Mouse (Mus musculus): ENCODE results near the gene Asb17.
"Not testable (repeated sequence)": the region's sequence is repeated elsewhere in the genome, so short reads cannot be mapped to it uniquely, and the experiment has no call there.

Gene Asb17

GRCm38 (mm10) chr3:153844030-153844429 lies at the start of gene Asb17:
Gene Asb17 (plus strand): TSS chr3:153844209.
- no peak for DNase-seq (ENCODE audit: low read depth in 2 of 2, low spot score in 2 of 2)

DNA sequence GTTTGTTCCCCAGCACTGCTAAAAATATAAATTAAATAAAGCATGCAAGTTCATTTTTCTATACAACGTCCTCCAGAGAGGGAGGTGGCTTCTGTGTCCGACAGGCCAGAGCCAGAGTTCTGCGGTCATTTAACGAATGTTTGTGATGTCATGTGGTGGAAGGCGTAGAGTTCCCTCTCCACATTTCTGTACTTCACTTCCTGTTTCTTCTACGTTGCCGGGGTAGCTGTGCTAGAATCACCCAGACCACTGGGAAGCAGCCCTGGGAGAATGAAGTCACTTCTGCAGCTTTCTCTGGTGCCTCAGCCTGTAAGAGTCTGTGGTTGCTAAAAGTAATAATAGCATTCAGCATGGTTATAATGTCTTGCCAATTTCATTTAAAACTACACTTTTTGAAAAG lies 46.4 kb upstream of the Asb17 start:
- DNase-seq (ENCODE audit: low read depth in 2 of 2, low spot score in 2 of 2) = no peak

- DNase-seq (ENCODE audit: low read depth in 2 of 2, low spot score in 2 of 2) = no peak
Measured at GRCm38 (mm10) chr3:153799603-153800002, 44.4 kb upstream of the Asb17 start.

DNA sequence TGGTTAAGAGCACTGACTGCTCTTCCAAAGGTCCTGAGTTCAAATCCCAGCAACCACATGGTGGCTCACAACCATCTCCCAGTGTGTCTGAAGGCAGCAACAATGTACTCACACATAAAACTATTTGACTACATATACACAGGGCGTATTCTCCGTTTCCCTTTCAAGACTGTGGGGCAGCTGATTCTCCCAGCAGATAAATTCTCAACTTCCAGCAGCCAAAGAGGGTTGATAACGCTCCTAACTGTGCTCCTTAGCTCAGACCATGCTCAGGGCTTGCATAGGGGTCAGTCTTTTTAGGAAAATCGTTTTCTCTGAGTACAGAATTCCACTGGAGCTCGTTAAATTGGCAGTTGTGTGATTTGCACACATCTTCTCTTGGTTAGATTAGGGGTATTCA lies 43.3 kb upstream of the Asb17 start:
- no peak for DNase-seq (ENCODE audit: low read depth in 2 of 2, low spot score in 2 of 2)

GRCm38 (mm10) chr3:153801541-153801940 lies 42.5 kb upstream of the Asb17 start:
- no peak for DNase-seq (ENCODE audit: low read depth in 2 of 2, low spot score in 2 of 2)

DNA sequence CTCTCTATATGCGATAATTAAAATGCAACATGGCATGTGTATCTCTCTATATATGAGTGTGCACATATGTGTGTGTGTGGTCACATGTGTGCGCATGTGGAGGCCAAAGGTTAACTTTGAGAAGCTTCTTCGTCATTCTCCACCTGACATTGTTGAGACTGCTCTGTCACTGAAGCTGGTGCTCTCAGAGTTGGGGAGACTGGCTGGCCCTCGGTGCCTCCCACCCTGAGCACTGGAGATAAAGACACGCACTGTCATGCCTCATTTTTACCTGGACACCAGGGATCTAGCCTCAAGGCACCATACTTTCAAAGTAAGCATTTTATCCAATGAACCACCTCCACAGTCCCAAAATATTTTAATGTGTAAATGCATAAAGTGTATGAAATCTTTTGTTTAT lies 41.4 kb upstream of the Asb17 start:
- DNase-seq (ENCODE audit: low read depth in 2 of 2, low spot score in 2 of 2) = no peak

DNA sequence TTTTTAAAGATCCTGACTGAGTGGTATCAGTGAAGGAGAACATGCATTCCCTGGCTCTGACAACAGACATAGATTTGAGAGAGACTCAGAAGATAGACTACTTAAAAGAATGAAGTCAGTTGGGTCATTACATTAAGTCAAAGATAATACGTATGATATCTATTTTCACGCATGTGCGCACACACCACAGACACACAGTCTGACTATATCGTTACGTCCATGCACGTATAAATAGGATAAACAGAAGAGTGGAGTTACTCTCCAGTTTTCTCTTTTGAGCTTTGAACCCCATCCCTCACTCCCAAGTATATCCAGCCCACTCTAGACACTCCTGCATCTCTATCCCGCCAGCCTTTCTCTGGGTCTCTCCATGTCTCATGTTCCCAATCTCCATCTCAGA lies 40.0 kb upstream of the Asb17 start:
- no peak for DNase-seq (ENCODE audit: low read depth in 2 of 2, low spot score in 2 of 2)

DNA sequence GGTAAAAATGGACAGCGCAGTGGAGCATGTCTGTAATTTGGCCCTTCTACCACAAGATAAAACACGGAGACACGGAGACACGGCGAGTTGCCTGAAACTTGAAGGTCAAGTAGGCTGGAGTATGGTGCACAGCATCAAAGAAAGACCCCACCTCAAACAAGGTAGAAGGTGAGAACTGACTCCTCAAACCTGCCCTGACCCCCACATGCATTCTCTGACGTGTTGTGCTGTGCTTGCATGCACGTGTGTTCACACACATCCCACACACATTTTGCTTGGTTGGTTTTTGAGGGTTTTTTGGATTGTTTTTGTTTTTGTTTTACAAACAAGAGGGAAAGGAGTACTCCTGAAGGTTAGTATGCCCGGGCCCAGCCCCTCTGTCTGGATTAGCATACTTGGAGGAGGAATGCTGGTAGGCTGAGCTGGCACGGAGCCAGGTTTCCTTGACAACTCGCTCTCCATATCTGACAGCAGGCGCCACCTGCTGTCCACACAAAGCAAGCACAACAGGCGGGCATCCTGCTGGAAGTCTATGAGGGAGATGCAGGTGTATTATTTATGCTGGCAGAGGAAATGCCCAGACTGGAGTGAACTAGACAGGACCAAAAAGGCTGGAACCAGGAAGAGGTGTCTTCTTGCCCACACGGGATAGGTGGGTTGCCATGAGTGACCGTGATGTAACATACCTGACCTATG lies 37.8 kb upstream of the Asb17 start:
- DNase-seq (ENCODE audit: low read depth in 2 of 2, low spot score in 2 of 2) = peak; percentile 47 to 55

DNA sequence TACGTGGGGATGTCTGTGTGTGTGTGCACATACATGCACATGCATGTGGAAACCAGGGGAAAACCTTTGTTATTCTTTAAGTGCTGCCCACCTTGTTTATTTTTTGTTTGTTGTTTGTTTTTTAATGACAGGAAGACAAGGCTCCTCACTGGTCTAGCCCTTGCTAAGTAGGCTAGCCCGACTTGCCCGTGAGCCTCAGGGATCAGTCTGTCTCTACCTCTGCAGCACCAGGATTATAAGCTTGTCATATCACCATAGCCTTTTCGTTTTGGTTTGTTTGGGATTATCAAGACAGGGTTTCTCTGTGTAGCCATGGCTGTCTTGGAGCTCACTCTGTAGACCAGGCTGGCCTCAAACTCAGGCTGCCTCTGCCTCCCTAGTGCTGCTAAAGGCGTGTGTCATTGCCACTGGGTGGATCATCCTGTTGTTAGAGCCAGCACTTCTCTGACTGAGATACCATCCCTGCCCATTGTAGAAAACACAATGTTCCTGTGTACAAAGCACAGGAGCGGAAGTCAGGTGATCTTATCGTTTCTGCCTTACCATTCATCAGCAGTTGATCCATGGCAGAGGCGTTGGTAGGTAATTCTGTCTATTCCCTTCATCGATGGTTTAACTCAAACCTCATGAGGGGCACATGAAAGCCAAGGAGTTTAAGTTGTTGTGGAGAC lies 37.1 kb upstream of the Asb17 start:
- no peak for DNase-seq (ENCODE audit: low read depth in 2 of 2, low spot score in 2 of 2)

DNA sequence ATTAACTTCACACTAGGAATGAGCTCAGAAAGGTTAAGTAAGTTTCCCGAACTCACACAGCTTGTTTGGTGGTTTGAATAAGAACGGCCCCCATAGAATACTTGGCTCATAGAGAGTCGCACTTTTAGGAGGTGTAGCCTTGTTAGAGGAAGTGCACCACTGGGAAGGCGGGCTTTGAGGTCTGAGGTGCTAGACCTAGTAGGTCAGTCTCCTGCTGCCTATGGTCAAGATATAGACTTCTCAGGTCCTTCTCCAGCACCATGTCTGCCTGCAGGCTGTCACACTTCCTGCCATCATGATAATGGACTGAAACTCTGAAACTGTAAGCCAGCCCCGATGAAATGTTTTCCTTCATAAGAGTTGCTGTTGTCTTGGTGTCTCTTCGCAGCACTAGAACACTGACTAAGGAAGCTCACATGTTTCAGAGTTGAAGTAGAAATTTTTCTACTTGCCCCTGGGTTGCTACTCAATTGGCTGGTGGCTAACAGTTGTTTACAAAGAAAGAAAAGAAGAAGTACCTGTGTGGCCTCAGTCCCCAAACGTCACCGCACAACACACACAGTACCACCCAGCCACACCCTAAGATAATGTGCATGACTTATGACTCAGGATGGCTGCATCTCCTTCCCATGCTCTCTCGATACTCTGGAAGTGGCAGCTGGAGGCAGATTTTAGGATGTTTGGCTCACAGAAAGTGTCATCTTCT lies 36.4 kb upstream of the Asb17 start:
- DNase-seq (ENCODE audit: low read depth in 2 of 2, low spot score in 2 of 2) = no peak

DNA sequence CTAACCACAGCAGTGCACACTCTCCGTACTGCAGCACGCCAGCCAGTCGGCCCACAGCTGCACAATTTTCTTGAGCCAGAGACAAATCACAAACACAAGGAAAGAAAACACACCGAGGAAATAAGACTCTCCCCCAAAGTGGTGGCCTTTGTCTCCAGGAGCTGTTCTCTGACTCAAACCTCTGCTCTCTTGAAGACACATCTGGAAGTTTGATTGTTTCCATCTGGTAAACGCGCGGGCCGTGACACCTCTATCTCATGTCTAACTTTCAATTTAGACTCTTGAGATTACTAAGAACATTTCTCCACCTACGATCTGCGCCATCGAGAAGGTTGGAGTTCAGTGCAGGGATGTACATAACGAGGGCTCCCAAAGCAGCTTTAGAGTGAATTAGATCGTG lies 35.6 kb upstream of the Asb17 start:
- no peak for DNase-seq (ENCODE audit: low read depth in 2 of 2, low spot score in 2 of 2)

DNA sequence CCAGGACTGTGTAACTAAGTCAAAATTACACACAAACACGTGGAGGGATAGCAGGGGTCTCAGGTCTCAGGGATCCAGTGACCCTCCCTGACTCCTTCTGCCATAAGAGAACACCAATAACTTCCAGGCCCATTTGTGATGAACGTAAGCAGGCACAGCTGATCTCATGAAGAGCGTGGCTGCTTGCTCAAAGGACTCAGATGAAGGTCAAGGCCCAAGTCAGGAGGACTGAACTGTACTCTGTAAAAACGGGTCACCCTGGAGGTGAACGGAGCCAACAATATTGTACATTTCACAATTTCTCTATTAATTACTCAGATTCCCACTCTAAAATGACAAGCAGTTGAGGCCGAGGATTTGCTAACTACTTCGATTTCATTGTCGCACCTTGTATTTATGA lies 30.0 kb upstream of the Asb17 start:
- no peak for DNase-seq (ENCODE audit: low read depth in 2 of 2, low spot score in 2 of 2)

DNA sequence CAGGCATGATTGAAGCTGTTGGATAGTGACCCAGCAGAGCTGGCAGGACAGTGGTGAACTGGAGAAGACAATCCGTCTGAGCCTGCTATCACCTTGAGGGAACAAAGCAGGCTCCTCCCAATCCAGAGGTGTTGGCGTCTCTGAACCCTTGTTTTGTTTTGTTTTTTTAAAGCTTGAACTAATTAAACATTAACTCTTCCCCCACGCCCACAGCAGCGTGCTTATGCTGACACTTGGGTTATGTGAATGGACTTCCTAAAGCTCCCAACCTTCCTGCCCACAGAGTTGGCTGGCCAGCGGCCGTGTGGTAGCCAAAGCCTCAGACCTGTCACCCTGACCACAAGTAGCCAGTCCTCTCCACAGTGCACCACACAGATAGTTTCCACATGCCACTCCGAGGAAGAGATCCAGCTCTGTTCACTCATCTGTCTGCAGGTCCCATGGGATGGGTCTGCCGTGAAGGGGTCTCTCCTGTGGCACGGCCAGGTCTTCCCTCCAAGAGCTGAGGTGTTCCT lies 26.6 kb upstream of the Asb17 start:
- no peak for DNase-seq (ENCODE audit: low read depth in 2 of 2, low spot score in 2 of 2)

DNA sequence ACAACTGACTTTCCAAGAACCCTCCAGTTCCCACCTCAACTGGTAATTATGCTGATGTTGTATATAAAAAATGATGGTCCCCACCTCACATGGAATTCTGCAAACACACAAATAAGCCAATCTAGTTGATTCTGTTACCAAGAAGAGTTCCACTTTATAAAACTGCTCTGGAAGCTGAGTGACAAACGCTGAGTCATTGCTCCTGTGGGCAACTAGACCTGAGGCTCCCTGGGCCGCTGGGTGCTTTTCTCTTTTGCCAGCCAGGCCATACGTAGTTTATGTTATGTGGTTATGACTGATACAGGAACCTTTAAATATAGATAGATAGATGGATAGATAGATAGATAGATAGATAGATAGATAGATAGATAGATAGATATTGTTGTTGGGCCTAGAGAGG lies 25.3 kb upstream of the Asb17 start:
- no peak for DNase-seq (ENCODE audit: low read depth in 2 of 2, low spot score in 2 of 2)

GRCm38 (mm10) chr3:153819438-153819837 lies 24.6 kb upstream of the Asb17 start:
- DNase-seq (ENCODE audit: low read depth in 2 of 2, low spot score in 2 of 2) = no peak

DNA sequence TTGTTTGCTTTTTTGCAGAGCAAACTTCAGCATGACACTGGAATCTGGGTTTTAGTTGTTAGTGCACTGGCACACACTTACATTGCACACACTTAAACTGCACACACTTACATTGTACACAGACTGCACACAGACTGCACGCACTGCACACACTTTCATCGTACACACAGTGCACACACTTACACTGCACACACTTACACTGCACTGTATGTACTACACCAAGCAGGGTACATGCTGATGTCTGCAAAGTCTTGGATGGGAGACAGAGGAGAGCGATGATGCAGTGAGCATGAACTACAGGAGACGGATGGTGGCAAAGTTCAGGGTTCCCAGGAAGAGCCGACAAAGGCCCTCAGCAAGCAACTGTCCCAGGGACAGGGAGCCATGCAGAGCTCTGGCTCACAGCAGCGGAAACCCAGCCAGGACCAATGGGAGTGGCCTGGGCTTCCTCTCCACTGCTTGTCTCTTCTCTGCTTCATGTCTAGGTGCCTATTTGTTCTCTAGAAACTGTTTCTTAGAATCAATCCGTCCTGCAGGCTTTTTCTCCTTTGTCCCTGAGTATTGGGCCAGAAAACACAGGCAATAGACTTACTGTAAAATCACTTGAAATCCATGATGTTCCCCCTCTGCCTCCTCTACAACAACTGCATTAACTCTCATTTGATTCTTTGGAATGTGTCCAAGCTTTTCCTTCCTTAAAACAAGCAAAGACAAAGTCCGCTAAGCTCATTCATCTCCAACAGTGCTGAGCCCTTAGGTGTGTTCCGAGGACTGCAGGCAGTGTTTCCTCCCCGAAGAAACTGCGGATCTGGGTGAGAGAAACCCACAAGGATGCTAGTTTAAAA lies 20.1 kb upstream of the Asb17 start:
- no peak for DNase-seq (ENCODE audit: low read depth in 2 of 2, low spot score in 2 of 2)

DNA sequence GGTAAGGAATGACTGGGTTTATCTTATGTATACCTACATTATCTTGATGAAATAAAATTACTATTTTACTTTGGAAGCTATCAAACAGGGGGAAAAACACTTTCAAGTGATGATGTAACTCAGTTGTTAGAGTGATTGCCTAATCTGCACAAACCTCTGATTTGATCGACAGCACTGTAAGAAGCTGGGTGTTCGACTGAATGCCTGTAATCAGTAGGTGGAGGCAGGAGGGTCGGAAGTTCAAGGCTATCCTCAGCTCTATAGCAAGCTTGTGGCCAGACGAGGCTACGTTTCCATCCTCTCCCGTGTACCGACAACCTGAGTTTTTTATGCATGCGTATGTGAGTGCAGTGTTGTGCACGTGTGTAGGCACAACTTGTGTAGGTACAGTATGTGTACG lies 18.8 kb upstream of the Asb17 start:
- no peak for DNase-seq (ENCODE audit: low read depth in 2 of 2, low spot score in 2 of 2)

DNA sequence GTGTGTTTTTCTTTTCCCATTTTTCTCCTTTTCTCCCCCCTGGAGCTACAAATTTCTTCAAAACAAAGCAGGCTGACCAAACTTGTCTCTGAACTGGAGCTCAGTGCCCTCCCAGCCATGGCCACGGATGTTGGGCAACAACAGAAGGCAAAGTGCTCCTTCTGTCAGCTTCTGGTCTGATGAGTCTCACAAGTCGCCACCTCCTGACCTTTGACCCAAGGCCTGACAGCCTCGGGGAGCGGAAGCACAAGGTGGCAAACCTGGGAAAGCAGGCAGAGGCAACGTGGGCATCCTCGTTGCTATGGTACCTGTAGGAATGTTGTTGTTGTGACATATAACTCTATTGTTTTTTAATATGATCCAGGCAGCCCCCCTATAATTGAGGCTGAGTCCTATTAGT lies 17.4 kb upstream of the Asb17 start:
- DNase-seq (ENCODE audit: low read depth in 2 of 2, low spot score in 2 of 2) = no peak

GRCm38 (mm10) chr3:153829788-153830187 lies 14.2 kb upstream of the Asb17 start:
- DNase-seq (ENCODE audit: low read depth in 2 of 2, low spot score in 2 of 2) = not testable (repeated sequence)

DNA sequence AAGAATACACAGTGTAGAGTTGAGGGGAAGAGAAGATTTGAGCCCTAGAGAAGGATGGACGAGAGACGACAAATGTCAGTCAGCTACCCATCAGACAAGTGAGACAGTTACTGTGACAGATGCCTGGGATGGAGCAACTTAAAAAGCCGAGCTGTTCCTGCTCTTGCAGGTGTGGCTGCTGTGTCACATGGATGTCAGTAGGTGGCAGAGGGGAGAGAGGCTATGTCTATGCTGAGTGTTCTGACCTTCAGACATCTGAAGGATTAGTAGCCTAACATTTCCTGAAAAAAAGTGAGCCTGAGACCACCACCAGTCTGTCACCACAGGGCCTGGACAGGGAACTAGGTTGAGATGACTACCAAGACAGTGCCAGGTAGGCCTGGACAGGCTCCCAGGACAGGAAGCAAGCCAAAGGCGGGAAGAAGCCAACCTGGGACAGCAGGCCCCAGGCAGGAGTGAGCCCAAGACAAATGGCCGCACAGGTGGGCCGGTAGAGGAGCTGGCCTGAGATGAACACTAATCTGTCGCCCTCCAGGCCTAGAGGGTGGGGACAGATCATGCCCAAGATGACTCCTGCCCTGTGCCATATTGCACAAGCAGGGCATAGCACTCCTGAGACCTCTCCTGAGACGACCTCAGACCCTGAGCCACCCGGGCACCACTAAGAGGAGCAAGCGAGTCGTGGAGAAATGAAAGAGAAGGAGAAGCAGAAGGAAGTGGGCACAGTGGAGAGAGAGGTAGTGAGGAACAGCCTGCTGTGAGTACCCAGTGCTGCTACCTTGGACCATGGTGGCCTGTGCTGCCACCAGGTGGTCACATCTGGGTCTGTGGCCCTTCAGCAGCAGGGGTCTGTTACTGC lies 12.8 kb upstream of the Asb17 start:
- DNase-seq (ENCODE audit: low read depth in 2 of 2, low spot score in 2 of 2) = no peak

Data from CD8-positive naive resting alpha-beta T cell, adult 2 months (primary cell).